Mouse (Mus musculus): Measurements from ENCODE around the gene Smchd1.
"Not testable (repeated sequence)": the region's sequence is repeated elsewhere in the genome, so short reads cannot be mapped to it uniquely, and the experiment has no call there.

Gene Smchd1

DNA sequence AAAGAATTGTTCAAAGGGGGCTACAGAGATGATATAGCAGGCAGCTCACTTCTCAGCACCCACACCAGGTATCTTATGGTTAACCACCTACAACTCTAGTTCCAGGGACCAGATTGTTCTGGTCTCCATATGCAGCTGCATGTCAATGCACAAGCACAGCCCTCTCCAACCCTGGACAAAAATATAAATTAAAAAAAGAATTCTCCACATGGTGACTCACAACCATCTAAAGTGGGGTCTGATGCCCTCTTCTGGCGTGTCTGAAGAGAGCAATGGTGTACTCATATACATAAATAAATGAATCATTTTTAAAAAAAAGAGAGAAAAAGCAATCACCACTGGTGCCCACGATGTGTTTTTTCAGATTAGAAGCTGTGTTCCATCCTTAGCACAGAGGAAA is 30.4 kb downstream of the Smchd1 start:
- no peak for DNase-seq

DNA sequence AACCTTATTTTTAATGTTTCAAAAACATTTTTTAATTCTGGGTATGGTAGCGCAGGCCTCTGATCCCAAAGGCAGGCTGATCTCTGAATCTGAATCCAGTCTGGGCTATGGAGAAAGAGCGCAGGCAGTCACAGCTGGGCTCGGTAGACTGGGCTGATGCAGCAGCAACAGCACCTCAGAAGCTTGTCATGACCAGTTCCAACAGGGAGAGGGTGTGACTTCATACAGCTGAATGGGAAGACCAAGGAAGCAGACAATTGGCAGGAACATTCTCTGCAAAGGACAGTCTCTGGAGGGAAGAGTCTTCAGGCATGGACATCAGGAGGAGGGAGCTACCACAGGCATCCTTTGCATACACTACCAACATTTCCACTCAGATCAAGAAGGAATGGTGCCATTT is 31.0 kb downstream of the Smchd1 start:
- DNase-seq, result no peak

DNA sequence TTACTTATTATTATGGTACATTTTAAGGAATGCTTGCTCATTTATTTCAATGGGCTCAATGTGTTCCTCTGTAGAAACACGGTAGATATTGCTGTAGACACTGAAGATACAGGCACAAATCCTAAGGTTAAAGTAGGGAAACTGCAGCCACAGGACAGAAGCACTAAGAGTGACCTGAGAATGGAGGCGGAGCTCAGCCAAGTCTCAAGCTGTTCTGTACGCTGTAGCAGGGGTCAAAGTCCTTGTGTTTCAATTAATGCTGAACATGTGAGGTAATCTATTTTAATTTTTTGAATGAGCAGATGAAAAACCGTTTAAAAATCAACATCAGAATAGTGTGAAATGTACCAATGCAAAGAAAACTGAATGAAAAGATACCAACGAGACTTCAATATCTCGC is 31.9 kb downstream of the Smchd1 start:
- peak in 1 of 2 experiments; percentile 27 for DNase-seq

DNA sequence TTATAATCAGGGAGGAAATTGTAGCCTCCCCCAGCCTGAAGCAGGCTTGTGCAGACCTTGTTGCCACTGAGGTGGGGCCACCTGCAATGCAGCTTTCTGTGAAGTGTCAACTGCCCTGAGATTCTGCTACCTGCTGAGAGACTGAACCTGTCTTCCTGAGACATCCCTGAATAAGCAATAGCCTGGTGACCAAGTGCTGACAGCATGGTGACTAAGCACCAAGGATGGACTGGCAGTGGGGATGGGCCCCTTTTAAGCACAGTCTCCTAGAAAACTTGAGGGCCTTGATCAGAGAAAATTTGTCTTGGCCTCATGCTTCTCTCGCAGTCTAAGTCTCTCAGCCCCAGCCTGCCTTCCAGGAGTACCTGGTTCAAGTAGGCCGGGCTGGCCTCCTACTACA is 52.6 kb downstream of the Smchd1 start:
- not testable (repeated sequence) for DNase-seq

DNA sequence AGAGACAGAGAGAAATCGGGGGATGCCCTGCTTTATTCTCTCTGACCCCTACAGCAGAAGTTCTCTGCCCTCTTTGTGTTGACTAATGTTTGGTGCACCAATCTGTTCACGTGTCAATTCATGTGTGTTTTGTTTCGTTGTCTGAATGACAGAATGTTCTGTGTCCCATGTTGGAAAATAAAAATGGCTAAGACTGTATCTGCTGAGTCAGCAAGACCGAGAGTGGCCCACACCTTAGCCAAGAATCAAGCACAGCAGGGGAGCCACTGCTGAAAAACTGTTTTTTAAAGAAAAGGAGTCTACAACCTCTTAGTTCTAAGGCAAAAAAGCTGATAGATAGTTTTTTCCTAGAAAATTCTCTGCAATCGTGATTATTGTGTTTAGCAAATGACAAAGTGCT is 55.7 kb downstream of the Smchd1 start:
- not testable (repeated sequence) for DNase-seq

GRCm38 (mm10) chr17:71417008-71417407 is 58.1 kb downstream of the Smchd1 start:
- DNase-seq, result no peak

- peak in 1 of 2 experiments; percentile 4 for DNase-seq
These were observed 87.7 kb downstream of the Smchd1 start for GRCm38 (mm10) chr17:71387401-71387800.

DNA sequence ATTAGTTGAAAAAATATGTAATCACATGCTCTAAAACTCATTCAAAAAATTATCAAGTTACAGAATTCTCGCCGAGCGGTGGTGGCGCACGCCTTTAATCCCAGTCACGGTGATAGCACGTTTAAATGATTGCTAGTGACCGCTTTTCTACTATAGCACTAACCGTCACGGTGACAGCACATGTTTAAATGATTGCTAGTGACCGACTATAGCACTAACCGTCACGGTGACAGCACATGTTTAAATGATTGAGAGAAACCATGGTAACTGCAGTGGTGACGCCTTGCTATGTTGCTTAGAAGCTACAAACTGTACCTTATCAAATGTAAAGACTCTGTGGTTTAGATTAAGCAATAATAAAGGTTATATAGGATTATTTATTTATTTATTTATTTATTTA is 94.8 kb downstream of the Smchd1 start:
- DNase-seq, result no peak

- DNase-seq, result peak in 1 of 2 experiments; percentile 11
These were observed 97.2 kb downstream of the Smchd1 start for GRCm38 (mm10) chr17:71377901-71378300.

GRCm38 (mm10) chr17:71355526-71355925 is 119.6 kb downstream of the Smchd1 start:
- no peak for DNase-seq

DNA sequence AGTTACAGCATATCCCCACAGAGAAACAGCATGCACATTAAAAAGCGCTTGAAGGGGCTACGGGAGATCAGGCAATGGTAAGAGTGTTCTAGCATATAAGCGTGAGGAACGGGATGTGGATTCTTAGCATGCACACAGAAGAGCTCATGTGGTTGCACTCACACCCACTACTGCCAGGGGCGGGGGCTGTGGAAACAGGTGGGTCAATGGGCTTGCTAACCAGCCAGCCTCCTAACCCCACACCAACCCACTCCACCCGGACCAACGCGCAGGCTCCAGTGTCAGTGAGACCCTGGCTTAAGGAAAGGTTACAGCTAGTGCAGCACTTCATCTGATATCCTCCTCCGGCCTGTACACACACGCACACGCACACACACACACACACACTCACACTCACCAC is 120.9 kb downstream of the Smchd1 start:
- no peak for DNase-seq

DNA sequence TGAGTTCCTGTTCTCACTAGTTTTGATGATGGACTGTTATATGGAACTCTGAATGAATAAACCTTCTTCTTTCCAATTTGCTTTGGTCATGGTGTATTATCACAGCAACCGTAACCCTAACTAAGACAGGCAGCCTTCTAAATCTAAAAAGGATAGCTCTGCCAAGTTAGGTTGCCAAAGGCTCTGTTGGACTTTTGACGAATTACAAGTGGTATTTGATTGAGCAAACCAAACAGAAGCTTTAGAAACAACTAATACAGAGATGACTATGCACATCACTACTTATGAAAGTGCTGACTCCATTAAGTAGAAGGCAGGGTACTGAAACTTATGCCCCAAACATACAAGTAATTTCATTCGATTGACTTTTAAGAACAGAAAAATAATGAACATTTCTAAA is 127.0 kb downstream of the Smchd1 start:
- no peak for DNase-seq

DNA sequence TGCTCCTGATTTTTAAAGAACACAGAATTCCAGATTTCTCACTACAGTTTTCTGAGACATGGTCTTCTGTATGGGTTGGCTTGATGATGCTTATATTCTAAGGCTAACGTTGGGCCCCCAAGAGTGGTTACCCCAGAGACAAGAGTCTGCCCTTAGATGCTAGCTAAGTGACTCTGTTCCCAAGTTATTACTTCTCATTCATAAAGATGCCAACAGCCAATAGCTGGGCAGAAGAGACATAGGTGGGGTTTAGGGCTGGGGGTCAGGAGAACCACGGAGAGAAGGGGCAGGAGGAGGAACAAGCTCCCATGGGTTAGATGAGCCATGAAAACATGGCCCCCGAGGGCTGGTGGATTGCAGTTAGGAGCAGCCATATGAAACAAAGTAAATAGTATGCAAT is 133.1 kb downstream of the Smchd1 start:
- no peak for DNase-seq

DNA sequence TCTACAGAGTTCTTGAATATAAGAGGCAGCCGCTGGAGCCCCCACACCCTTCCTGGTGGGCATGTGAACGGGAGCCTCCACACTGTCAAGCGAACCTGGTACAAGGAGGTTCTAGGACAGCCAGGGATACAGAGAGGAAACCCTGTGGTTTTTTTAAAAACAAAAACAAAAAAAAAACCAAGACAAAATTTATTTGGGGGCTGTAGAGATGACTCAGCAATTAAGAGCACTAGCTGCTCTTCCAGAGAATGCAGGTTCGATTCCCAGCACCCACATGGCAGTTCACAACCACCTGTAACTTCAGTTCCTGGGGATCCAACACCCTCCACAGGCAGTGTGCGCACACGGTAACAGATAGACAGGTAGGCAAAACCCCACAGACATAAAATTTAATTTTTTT is 136.5 kb downstream of the Smchd1 start:
- DNase-seq, result no peak

GRCm38 (mm10) chr17:71337546-71337945 is 137.6 kb downstream of the Smchd1 start:
- DNase-seq, result no peak

DNA sequence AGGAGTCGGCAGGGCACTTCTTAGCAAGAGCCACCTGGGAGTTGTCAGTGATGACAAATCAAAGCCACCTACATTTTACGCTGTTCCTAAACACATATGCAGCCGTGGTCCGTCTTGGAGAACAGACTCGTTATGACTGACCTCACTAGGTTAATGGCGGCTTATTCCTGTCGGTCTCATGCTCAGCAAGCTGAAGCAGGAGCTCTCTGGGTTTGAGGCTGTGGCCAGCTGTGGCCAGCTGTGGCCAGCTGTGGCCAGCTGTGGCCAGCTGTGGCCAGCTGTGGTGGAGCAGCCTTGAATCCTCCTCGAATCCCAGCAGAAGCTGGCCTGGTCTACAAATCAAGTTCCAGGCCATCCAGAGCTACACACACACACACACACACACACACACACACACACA is 138.7 kb downstream of the Smchd1 start:
- DNase-seq, result no peak

GRCm38 (mm10) chr17:71332298-71332697 is 142.8 kb downstream of the Smchd1 start:
- DNase-seq, result no peak

- not testable (repeated sequence) for DNase-seq
These were observed 154.4 kb downstream of the Smchd1 start for GRCm38 (mm10) chr17:71320731-71321130.

- no peak for DNase-seq
These were observed 155.8 kb downstream of the Smchd1 start for GRCm38 (mm10) chr17:71319361-71319760.

DNA sequence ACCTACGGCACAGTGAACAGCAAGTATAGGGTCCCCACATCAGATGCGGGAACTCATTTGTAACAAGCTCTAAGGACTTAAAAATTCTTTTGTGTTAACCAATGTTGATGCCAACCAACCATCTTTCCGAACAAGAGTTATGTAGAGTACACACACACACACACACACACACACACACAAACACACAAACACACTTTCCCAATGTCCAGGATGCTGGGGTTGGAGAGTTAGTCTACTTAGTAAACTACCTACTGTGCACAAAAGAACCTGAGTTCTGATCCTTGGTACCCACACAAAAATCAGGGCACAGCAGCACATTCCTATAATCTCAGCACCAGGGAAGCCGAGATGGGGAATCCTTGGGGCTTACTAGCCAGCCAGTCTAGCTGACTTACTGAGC is 157.6 kb downstream of the Smchd1 start:
- DNase-seq, result no peak

GRCm38 (mm10) chr17:71314315-71314714 is 160.8 kb downstream of the Smchd1 start:
- no peak for DNase-seq

DNA sequence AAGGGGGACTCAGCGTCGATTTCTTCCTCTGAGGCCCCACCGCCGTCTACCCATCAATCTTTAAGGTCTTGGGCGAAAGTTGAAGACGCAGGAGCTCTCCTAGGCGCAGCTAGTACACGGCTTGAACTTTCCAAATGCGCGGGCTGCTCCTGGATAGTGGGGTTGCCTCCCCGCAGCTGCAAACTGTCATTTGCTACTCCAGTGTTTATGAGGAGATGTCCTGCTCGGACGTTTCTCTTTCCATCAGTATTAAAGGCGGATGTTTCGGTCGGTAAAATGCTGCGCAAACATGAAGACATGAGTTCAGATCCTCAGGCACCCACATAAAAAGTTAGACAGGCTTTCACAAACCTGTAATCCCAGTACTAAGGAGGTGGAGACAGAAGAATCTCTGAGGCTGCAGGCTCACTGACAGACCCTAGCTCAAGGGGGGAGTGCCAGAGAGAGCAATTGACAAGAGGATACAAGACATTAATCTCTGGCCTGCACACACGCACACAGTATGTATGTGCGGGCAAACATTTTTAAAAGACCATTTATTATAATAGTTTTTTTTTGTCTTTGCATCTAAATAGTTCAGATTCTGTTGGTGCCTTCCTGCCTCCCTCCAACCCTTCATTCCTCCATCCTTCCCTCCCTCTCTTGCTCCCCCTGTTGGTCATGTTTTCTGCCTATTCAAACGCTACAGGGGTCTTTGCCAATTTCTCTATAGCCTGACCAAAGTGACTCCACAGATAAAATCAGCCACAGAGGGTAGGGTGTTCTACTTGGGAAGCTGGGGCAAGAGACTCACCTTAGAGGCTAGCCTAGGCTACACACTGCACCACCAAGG is 163.6 kb downstream of the Smchd1 start, which contains the start of gene Emilin2:
Gene Emilin2, minus strand, starts transcription at position 639 of the 832 bp plus-strand sequence.
- DNase-seq, result peak in 1 of 2 experiments; percentile 43

DNA sequence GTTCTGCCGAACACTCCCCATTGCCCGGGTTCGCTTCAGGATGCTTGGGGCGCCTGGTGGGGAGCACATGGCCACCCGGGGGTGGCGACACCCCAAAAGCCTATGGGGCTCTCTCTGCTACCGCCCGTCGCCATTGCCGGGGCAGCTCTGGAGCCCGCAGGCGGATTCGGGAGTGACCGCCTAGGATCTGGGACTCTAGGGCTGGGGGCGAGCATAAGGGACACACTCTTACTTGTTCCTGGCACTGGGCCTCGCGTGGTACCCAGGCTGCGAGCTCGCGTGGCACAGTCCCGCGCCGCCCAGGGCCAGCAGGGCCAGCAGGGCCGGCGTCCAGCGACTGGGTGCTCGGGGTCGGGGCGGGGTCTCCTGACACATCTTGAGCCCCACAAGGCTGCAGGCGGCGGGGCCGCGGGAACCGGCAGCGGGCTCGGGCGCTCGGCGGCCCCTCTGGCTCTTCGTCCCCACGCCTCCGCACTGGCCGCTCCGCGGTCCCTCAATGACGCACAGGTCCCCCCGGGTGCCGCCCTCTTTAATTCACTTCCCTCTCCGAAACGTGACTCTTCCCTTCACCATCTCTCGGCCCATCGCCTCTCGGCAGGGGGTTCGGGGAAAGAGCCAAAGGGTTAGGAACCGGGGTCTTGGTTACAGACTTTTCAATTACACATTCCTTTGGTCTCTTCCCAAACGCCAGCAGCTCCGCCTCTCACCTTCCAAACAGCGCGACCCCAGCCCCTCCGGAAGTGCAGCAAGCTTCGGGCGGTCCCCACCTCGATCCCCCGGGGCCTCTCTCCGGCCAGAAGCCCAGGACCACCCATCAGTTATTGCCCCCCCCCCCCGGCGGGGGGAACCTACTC is 164.4 kb downstream of the Smchd1 start:
- DNase-seq, result no peak
